Mouse (Mus musculus): ENCODE data around the gene Tapt1. TPM values are rescaled to one million over a fixed set of nuclear protein-coding genes. Genes with fewer than 3 reads are reported as not detected.
"Not testable (repeated sequence)": the region's sequence is repeated elsewhere in the genome, so short reads cannot be mapped to it uniquely, and the experiment has no call there.

Tapt1 gene
- polyA plus RNA-seq, 1 experiment from 2014 or later = 26.7 TPM

- Histone ChIP-seq H3K4me3 (replicated peaks) (no peak overlapping the region), H3K36me3 (no peaks in the 10 kb centered on the region), H3K27me3 (no peaks in the 10 kb centered on the region), H3K9ac (no peak overlapping the region), H3K27ac (no peak overlapping the region), H3K4me1 (replicated peaks) (no peaks in the 10 kb centered on the region), H3K9me3 (replicated peaks) (no peaks in the 10 kb centered on the region), H3K4me2 (no peak overlapping the region)
- WGBS (ENCODE audit: insufficient replicate concordance) = 67% methylated on average over 2 of the region's 2 CpGs
- no peak for DNase-seq
- no peak for ATAC-seq (ENCODE audit: low read depth)
Observed at GRCm38 (mm10) chr5:44159231-44159630, 67.2 kb downstream of the Tapt1 start.

- ATAC-seq (ENCODE audit: low read depth) = no peak
- no peak overlapping the region for H3K4me2 ChIP-seq
- no peak overlapping the region for H3K27ac ChIP-seq
- H3K27me3 ChIP-seq = no peaks in the 10 kb centered on the region
- no peak for DNase-seq
- WGBS (ENCODE audit: insufficient replicate concordance) = 79% methylated on average over 3 of the region's 3 CpGs
- H3K4me3 ChIP-seq (replicated peaks) = no peak overlapping the region
- no peaks in the 10 kb centered on the region for H3K36me3 ChIP-seq
- H3K9ac ChIP-seq = no peak overlapping the region
- H3K4me1 ChIP-seq (replicated peaks) = no peaks in the 10 kb centered on the region
- no peaks in the 10 kb centered on the region for H3K9me3 ChIP-seq (replicated peaks)
Observed at GRCm38 (mm10) chr5:44158458-44158857, 68.0 kb downstream of the Tapt1 start.

GRCm38 (mm10) chr5:44157760-44158159, 68.7 kb downstream of the Tapt1 start:
- no peak for DNase-seq
- ATAC-seq (ENCODE audit: low read depth) = no peak
- WGBS (ENCODE audit: insufficient replicate concordance) = 59% methylated on average over 6 of the region's 6 CpGs

GRCm38 (mm10) chr5:44153050-44153449, 73.4 kb downstream of the Tapt1 start:
- Histone ChIP-seq H3K4me2 (no peak overlapping the region), H3K4me3 (replicated peaks) (no peak overlapping the region), H3K4me1 (replicated peaks) (peaks cover 3% of the 10 kb centered on the region; the same call in 1 of the 2 replicates), H3K9me3 (replicated peaks) (peaks cover 3% of the 10 kb centered on the region; the same call in 1 of the 2 replicates), H3K27me3 (no peaks in the 10 kb centered on the region), H3K27ac (no peak overlapping the region), H3K36me3 (no peaks in the 10 kb centered on the region), H3K9ac (no peak overlapping the region)
- ATAC-seq (ENCODE audit: low read depth) (no peak), DNase-seq (no peak)
- 65% methylated on average over 1 of the region's 1 CpGs for WGBS (ENCODE audit: insufficient replicate concordance)

More at GRCm38 (mm10) chr5:44157760-44158159, 68.7 kb downstream of the Tapt1 start:
- H3K27me3 ChIP-seq = no peaks in the 10 kb centered on the region
- H3K36me3 ChIP-seq = no peaks in the 10 kb centered on the region
- no peak overlapping the region for H3K4me2 ChIP-seq
- no peak overlapping the region for H3K4me3 ChIP-seq (replicated peaks)
- H3K9me3 ChIP-seq (replicated peaks) = no peaks in the 10 kb centered on the region
- no peaks in the 10 kb centered on the region for H3K4me1 ChIP-seq (replicated peaks)
- no peak overlapping the region for H3K27ac ChIP-seq
- H3K9ac ChIP-seq = no peak overlapping the region

- Histone ChIP-seq H3K4me3 (replicated peaks) (no peak overlapping the region), H3K27me3 (no peaks in the 10 kb centered on the region), H3K4me2 (no peak overlapping the region), H3K27ac (no peak overlapping the region), H3K36me3 (no peaks in the 10 kb centered on the region), H3K9ac (no peak overlapping the region), H3K4me1 (replicated peaks) (peaks cover 3% of the 10 kb centered on the region; the same call in 1 of the 2 replicates), H3K9me3 (replicated peaks) (peaks cover 3% of the 10 kb centered on the region; the same call in 1 of the 2 replicates)
- WGBS (ENCODE audit: insufficient replicate concordance) = 76% methylated on average over 4 of the region's 4 CpGs
- DNase-seq = no peak
- ATAC-seq (ENCODE audit: low read depth) = peak; percentile 84
Observed at GRCm38 (mm10) chr5:44151327-44152051, 74.9 kb downstream of the Tapt1 start.

- WGBS (ENCODE audit: insufficient replicate concordance) = 69% methylated on average over 3 of the region's 3 CpGs
- Histone ChIP-seq H3K27me3 (no peaks in the 10 kb centered on the region; the same call in 1 of the 2 replicates), H3K4me3 (replicated peaks) (no peak overlapping the region), H3K27ac (no peak overlapping the region), H3K9ac (no peak overlapping the region), H3K4me2 (no peak overlapping the region), H3K9me3 (replicated peaks) (peaks cover 3% of the 10 kb centered on the region; the same call in 1 of the 2 replicates), H3K36me3 (no peaks in the 10 kb centered on the region), H3K4me1 (replicated peaks) (peaks cover 3% of the 10 kb centered on the region; the same call in 1 of the 2 replicates)
- ATAC-seq (ENCODE audit: low read depth) (no peak), DNase-seq (no peak)
Observed at GRCm38 (mm10) chr5:44147732-44148131, 78.7 kb downstream of the Tapt1 start.

- H3K9ac ChIP-seq = no peak overlapping the region
- no peak overlapping the region for H3K27ac ChIP-seq
- H3K9me3 ChIP-seq (replicated peaks) = peaks cover 3% of the 10 kb centered on the region; the same call in 1 of the 2 replicates
- no peaks in the 10 kb centered on the region; the same call in 1 of the 2 replicates for H3K27me3 ChIP-seq
- no peak for DNase-seq
- H3K4me2 ChIP-seq = no peak overlapping the region
- no peak for ATAC-seq (ENCODE audit: low read depth)
- H3K4me1 ChIP-seq (replicated peaks) = peaks cover under 1% of the 10 kb centered on the region; the same call in 1 of the 2 replicates
- no peaks in the 10 kb centered on the region for H3K36me3 ChIP-seq
- no peak overlapping the region for H3K4me3 ChIP-seq (replicated peaks)
- 59% methylated on average over 6 of the region's 6 CpGs for WGBS (ENCODE audit: insufficient replicate concordance)
Observed at GRCm38 (mm10) chr5:44146437-44147332, 79.7 kb downstream of the Tapt1 start.

- no peaks in the 10 kb centered on the region; the same call in 1 of the 2 replicates for H3K4me1 ChIP-seq (replicated peaks)
- DNase-seq = no peak
- H3K4me3 ChIP-seq (replicated peaks) = no peak overlapping the region
- H3K9ac ChIP-seq = no peak overlapping the region
- H3K36me3 ChIP-seq = no peaks in the 10 kb centered on the region
- no peaks in the 10 kb centered on the region; the same call in 1 of the 2 replicates for H3K27me3 ChIP-seq
- H3K4me2 ChIP-seq = no peak overlapping the region
- ATAC-seq (ENCODE audit: low read depth) = no peak
- no peaks in the 10 kb centered on the region for H3K9me3 ChIP-seq (replicated peaks)
- H3K27ac ChIP-seq = no peak overlapping the region
- whole genome bisulfite sequencing (ENCODE audit: insufficient replicate concordance) = 45% methylated on average over 8 of the region's 8 CpGs
Observed at GRCm38 (mm10) chr5:44143467-44144235, 82.8 kb downstream of the Tapt1 start.

- DNase-seq (no peak), ATAC-seq (ENCODE audit: low read depth) (no peak)
- Histone ChIP-seq H3K4me2 (no peak overlapping the region), H3K36me3 (no peaks in the 10 kb centered on the region), H3K9me3 (replicated peaks) (no peaks in the 10 kb centered on the region), H3K9ac (no peak overlapping the region), H3K27ac (no peak overlapping the region), H3K4me3 (replicated peaks) (no peak overlapping the region), H3K4me1 (replicated peaks) (no peaks in the 10 kb centered on the region), H3K27me3 (no peaks in the 10 kb centered on the region)
- 36% methylated on average over 4 of the region's 4 CpGs for WGBS (ENCODE audit: insufficient replicate concordance)
Observed at GRCm38 (mm10) chr5:44127487-44127886, 98.9 kb downstream of the Tapt1 start.

- not testable (repeated sequence) for H3K4me1 ChIP-seq (replicated peaks); H3K9me3 ChIP-seq (replicated peaks); H3K4me2 ChIP-seq; H3K27me3 ChIP-seq; H3K4me3 ChIP-seq (replicated peaks); ATAC-seq (ENCODE audit: low read depth); DNase-seq; H3K9ac ChIP-seq; H3K27ac ChIP-seq; H3K36me3 ChIP-seq
- WGBS (ENCODE audit: insufficient replicate concordance) = 81% methylated on average over 8 of the region's 8 CpGs
Observed at GRCm38 (mm10) chr5:44126574-44126973, 99.9 kb downstream of the Tapt1 start.

All from liver, embryonic 13.5 days (tissue).